Mouse (Mus musculus): ENCODE measurements around the gene Sv2c.
"Not testable (repeated sequence)": the region's sequence is repeated elsewhere in the genome, so short reads cannot be mapped to it uniquely, and the experiment has no call there.

Sv2c gene

GRCm38 (mm10) chr13:95973368-95973958, 158.9 kb downstream of the Sv2c start:
- peak; percentile 54 for DNase-seq (ENCODE audit: low read depth, low spot score)

DNA sequence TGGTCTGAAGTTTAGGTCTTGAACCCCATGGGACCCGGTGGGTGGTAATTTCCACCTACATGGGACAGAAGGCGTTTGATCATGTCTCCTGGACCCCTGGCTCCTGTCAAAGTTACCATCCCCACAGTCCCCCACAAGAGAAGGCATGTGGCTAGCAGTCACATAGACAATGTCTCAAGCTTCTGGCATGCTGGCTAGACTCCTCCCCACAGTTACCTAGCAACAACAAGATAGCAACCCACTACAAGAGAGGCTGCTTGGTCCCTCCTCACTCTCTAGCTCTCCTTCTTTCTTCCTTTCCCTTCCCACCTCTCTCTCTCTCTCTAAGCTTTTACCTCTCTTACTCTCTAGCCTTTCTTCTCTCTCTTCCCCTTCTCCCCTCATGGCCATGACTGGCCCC, 164.3 kb downstream of the Sv2c start:
- DNase-seq (ENCODE audit: low read depth, low spot score) = not testable (repeated sequence)

- no peak for DNase-seq (ENCODE audit: low read depth, low spot score)
Observed at GRCm38 (mm10) chr13:95966791-95967190, 165.6 kb downstream of the Sv2c start.

DNA sequence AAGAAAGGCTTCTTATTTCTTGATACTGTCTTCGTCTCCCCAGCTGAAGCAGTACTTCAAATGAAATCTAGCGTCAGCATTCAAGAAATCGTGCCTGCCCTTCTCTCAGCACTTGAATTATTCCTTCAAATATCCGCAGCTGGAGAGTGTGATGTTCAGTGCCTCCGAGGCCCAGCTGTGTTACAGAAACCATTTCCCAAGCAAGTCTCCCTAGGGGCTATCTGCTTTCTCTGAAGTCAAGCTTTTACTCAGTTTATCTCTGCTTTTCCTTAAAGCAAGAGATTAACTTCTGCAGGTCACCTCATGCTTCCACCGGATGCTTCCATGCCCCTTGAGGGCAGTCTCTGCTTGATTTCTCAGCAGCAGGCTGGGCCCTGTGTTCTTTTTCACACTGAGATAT, 166.8 kb downstream of the Sv2c start:
- no peak for DNase-seq (ENCODE audit: low read depth, low spot score)

DNA sequence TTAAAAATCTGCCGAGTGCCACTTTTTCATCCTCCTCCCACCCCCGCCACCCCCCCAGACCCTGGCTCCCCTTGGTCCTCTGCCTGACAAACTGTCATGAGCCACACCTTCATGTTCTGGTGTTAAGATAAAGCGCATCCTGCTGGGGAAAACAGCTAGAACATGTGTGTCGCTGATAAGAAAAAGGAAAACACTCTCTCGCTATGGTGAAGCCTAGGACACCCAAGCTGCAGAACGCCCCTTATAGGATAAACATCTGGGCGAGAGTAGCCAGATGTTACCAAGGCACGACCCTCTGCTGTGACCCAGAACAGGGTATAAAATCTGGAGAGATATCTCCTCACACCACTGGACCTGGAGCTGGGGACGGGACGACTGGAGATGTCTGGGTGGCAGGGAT, 167.2 kb downstream of the Sv2c start:
- no peak for DNase-seq (ENCODE audit: low read depth, low spot score)

GRCm38 (mm10) chr13:95964226-95964625, 168.2 kb downstream of the Sv2c start:
- DNase-seq (ENCODE audit: low read depth, low spot score) = no peak

DNA sequence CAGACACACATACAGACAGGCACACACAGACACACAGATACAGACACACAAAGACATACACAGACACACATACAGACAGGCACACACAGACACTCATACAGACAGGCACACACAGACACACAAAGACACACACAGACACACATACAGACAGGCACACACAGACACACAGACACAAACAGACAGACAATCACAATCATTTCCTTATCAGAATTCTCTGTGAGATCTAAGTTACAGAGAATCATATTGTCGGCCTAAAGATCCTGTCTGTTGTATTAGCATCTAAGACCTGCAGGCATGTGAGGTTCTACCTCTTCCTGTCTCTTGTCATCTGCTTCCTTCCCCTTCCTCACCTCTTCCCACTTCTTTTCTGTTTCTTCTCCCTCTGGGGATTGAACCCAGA, 168.7 kb downstream of the Sv2c start:
- DNase-seq (ENCODE audit: low read depth, low spot score) = no peak

- DNase-seq (ENCODE audit: low read depth, low spot score) = no peak
Observed at GRCm38 (mm10) chr13:95961905-95962304, 170.5 kb downstream of the Sv2c start.

DNA sequence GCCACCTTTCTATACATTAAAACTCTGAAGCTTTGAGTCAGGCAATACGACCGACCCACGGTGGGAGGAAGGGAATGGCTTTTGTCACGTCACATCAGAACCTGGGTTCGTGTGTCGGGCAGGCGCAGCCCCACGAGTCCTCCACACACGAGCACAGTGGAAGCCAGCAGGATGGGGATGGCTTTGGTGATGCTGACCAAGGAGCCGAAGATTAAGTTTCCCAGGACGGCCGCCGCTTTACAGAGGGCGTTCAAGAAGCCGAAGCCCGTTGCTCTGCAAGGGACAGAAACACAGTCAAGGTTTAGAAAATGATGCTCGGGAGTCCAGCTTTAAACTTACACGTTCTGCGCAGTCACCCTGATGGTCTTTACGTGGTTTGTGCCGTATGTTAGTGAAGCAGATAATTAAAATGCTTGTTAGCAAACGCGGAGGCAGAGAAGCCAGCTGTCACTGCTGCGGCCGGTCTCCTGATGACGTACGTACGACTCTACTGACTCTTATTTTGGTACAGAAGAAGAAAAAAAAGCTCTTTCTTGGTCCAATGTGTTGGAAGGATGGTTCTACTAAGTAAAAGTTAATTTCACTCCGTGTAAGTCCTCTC, 171.1 kb downstream of the Sv2c start:
- DNase-seq (ENCODE audit: low read depth, low spot score) = no peak

DNA sequence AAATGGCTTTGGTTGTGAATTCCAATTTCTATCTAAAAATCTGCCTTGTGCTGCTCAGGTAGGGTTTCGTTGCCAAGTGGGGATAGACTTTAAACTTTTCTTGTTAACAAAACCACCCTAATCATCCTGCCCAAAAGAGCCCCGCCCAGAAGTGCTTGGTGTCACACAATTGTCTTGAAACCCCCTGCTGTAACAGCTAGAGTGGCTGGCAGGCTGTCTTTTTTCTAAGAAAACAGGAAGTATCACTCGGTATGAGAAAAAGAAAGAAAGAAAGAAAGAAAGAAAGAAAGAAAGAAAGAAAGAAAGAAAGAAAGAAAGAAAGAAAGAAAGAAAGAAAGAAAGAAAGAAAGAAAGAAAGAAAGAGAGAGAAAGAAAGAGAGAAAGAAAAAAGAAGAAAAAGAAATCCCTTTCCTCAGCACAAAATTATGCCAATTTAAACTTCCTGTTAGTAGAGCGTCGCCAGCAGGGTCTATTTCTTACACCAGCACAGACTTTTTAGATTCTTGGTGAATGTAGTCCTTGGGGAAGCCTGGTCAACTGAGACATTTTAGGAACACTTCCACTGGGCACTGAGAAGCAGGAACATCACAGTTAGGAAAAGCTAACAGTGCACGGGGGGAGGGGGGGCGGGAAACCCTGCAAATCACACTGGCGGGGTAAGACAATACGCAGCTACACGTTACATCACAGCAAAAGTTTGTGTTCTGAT, 171.7 kb downstream of the Sv2c start:
- DNase-seq (ENCODE audit: low read depth, low spot score) = peak; percentile 24

- DNase-seq (ENCODE audit: low read depth, low spot score) = no peak
Observed at GRCm38 (mm10) chr13:95959651-95960476, 172.5 kb downstream of the Sv2c start.

DNA sequence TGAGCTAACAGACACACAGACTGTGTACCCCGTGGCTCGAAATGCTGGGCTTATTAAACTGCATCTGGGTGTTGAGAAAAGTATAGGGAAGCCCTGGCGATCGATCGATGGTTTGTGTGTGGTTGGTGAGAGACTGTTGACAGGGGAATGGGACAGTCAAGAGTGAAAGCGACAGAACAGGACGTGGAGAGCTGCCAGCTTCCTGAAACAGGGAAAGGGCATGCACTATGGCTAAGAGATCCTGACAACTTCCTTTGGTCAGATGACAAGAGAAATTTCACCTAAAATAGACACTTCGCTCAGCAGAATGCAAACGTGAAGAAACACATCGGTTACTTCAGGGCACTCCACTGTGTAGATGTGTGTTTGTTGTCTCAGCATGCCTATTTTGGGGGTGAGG, 175.2 kb downstream of the Sv2c start:
- DNase-seq (ENCODE audit: low read depth, low spot score) = no peak

GRCm38 (mm10) chr13:95956327-95956781, 176.0 kb downstream of the Sv2c start:
- no peak for DNase-seq (ENCODE audit: low read depth, low spot score)

DNA sequence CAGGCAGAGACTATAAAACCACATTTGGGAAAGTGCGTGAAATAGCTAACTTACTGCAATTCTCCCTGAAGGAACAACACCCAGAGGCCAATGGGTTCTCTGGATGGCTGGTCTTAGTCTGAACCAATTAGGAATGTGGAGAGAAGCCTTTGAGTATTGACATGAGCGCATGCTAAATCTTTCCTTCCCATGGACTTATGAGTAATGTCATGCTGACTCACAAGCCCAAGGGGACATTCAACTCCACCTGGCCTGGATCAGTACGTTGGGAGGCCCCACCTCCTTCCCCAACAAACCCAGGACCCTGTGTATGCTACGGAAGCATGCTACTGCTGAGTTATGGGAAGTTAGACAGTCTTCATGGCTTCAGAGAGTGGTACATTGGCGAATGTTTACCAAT, 177.2 kb downstream of the Sv2c start:
- no peak for DNase-seq (ENCODE audit: low read depth, low spot score)

DNA sequence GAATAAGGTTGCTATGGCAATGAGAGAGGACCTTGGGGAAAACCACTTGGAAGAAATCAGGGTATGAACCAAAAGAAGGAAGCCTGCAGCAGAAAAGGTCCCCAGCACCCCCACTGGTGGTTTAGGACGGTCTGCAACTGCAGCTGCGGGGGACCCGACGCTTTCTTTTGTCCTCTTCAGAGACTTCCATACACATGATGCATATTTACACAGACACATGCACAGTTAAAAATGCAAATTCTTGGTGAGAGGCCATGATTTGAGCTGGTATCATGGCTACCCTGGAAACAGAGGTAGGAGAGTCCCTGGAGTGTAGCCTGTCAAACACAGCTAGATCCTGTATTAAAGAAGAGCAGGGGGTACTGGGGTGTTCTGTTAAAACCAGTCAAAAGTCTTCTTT, 178.7 kb downstream of the Sv2c start:
- no peak for DNase-seq (ENCODE audit: low read depth, low spot score)

DNA sequence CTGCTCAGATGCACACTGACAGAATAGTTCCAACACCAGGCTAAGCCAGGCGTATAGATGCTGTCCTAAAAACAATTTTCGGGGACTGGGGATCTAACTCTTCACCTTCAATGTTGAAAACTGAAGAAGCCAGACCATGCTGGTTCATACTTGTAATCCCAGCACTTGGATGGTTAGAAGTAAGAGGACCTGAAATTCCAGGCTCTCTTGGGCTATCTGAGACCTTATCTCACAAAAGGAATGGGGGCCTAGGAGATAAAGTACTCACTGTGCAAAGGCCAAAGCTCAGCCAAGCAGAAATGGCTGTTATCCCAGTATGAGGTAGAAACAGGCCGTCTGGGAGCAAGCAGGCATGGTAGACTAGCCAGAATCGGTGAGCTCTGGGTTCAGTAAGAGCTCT, 180.1 kb downstream of the Sv2c start:
- no peak for DNase-seq (ENCODE audit: low read depth, low spot score)

- peak; percentile 68 for DNase-seq (ENCODE audit: low read depth, low spot score)
Observed at GRCm38 (mm10) chr13:95951098-95951894, 181.1 kb downstream of the Sv2c start.

- DNase-seq (ENCODE audit: low read depth, low spot score) = no peak
Observed at GRCm38 (mm10) chr13:95950434-95951091, 181.8 kb downstream of the Sv2c start.

DNA sequence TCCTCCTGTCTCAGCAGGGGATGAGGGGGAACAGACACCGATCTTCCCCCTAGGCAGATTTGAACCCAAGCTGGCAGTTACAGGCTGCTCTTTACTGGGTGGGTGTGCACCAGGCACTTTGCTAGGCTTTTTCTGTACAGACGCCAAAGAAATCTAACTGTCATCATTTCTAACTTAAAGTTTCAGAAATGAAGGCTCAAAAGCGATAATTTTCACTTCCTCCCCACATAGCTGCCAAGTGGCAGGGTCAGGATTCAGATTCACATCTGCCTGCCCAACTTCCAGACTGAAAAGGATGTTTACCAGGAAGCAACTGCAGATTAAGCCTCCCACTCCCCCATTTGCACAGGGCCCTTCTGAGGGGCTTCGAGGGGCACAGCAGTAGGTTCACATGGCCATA, 183.0 kb downstream of the Sv2c start:
- no peak for DNase-seq (ENCODE audit: low read depth, low spot score)

- DNase-seq (ENCODE audit: low read depth, low spot score) = no peak
Observed at GRCm38 (mm10) chr13:95948821-95949220, 183.6 kb downstream of the Sv2c start.

DNA sequence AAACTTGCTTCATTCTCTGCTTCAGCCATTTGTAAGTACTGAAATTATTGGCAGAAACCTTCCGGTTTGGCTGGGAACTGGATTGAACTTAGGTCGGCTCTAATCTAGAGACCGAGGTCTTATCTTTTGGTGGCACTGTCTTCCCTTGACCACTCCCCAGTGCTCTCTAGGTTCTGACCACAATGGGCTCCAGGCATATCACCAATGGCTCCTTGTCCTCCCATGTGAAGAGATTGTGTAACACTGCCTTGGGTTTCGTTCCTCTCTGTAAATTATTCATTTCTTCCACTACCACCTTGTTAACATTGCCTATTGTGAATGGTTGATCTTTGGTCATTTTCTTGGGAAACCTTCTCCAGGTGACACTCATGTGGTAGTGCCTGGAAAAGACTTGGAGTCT, 184.0 kb downstream of the Sv2c start:
- DNase-seq (ENCODE audit: low read depth, low spot score) = no peak
